14 mouse cellular contexts compared by ENCODE assay signal in the genomic region with DNA sequence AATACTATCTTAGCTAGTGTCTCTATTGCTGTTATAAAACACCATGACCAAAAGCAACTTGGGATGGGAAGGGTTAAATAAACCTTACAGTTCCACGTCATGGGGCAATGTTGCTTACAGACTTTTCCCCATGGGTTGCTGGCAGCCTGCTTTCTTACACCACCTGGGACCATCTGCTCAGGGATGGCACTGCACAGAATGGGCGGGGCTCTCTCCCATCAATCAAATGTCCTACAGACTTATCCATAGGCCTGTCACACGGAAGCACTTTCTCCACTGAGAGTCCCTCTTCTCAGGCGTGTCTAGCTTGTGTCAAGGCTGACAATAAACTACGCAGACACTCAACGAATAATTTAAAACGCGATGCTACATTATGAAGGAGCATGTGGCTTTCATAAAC. TPM values are rescaled to one million over a fixed set of nuclear protein-coding genes. Genes with fewer than 3 reads are reported as not detected.
DNase-seq lines count a peak whose midpoint lies in the region; ATAC-seq lines count a peak whose summit lies in the region.
"Had no signal": no experiment of that assay in that cellular context is flagged by ENCODE, and none has a peak within 500 bp of the region (broad histone marks: within the 10 kb centered on the region; RNA-seq: fewer than 3 reads in every experiment).

No protein-coding gene starts in this region.

- H3K4me1 ChIP-seq in midbrain, embryonic 11.5 days (ENCODE audit: control insufficient read depth, insufficient read depth, low read length) = peaks cover 45% of the 10 kb centered on the region
- peaks cover 34% of the 10 kb centered on the region for H3K4me1 ChIP-seq in midbrain, embryonic 15.5 days
- H3K4me1 ChIP-seq in forebrain, embryonic 15.5 days = peaks cover 51% of the 10 kb centered on the region
- H3K4me1 ChIP-seq in neural tube, embryonic 13.5 days (replicated peaks) = peaks cover 65% of the 10 kb centered on the region
- H3K4me1 ChIP-seq: heart, embryonic 15.5 days had no signal

- no peak overlapping the region for H3K4me2 ChIP-seq in midbrain, embryonic 11.5 days
- no peak overlapping the region for H3K4me2 ChIP-seq in midbrain, embryonic 15.5 days
- H3K4me2 ChIP-seq in forebrain, embryonic 15.5 days (replicated peaks) = no peak overlapping the region
- H3K4me2 ChIP-seq in neural tube, embryonic 13.5 days = no peak overlapping the region
- H3K4me2 ChIP-seq: heart, embryonic 15.5 days; limb, embryonic 12.5 days had no signal

- H3K36me3 ChIP-seq in midbrain, embryonic 11.5 days (ENCODE audit: control insufficient read depth, insufficient read depth, low read length) = peaks cover 16% of the 10 kb centered on the region
- no peaks in the 10 kb centered on the region for H3K36me3 ChIP-seq in midbrain, embryonic 15.5 days (replicated peaks)
- H3K36me3 ChIP-seq in forebrain, embryonic 15.5 days = peaks cover 4% of the 10 kb centered on the region; the same call in 1 of the 2 replicates
- peaks cover 20% of the 10 kb centered on the region for H3K36me3 ChIP-seq in neural tube, embryonic 13.5 days
- H3K36me3 ChIP-seq: heart, embryonic 15.5 days had no signal

- H3K9me3 ChIP-seq in midbrain, embryonic 11.5 days (ENCODE audit: control insufficient read depth, low read length) = no peaks in the 10 kb centered on the region
- H3K9me3 ChIP-seq in midbrain, embryonic 15.5 days = no peaks in the 10 kb centered on the region
- no peaks in the 10 kb centered on the region for H3K9me3 ChIP-seq in forebrain, embryonic 15.5 days
- H3K9me3 ChIP-seq in neural tube, embryonic 13.5 days = no peaks in the 10 kb centered on the region
- H3K9me3 ChIP-seq: heart, embryonic 15.5 days; limb, embryonic 12.5 days had no signal

- no peak overlapping the region for H3K4me3 ChIP-seq in midbrain, embryonic 11.5 days (ENCODE audit: low read depth, low read length)
- H3K4me3 ChIP-seq in midbrain, embryonic 15.5 days = no peak overlapping the region
- no peak overlapping the region for H3K4me3 ChIP-seq in forebrain, embryonic 15.5 days
- no peak overlapping the region for H3K4me3 ChIP-seq in neural tube, embryonic 13.5 days
- H3K4me3 ChIP-seq: heart, embryonic 15.5 days; limb, embryonic 12.5 days had no signal

- 0 out of 2 replicates have a peak, but pooled peaks have one; percentile 22 for ATAC-seq in midbrain, embryonic 11.5 days (ENCODE audit: low FRiP score)
- ATAC-seq in midbrain, embryonic 15.5 days (replicated peaks) = no peak; the same call in 1 of the 2 replicates
- ATAC-seq in forebrain, embryonic 15.5 days (replicated peaks) = peak; percentile 84
- peak; percentile 69; the same call in 1 of the 2 replicates for ATAC-seq in neural tube, embryonic 13.5 days (ENCODE audit: low read depth)

- intact Hi-C loops in left cerebral cortex, postnatal 14 days (cut with DNase I) = no loop called here

- no peak overlapping the region for H3K27ac ChIP-seq in midbrain, embryonic 11.5 days (ENCODE audit: low read depth, low read length)
- H3K27ac ChIP-seq in midbrain, embryonic 15.5 days = no peak overlapping the region
- H3K27ac ChIP-seq in forebrain, embryonic 15.5 days (replicated peaks) = peak overlapping the region; percentile 50
- H3K27ac ChIP-seq in neural tube, embryonic 13.5 days (replicated peaks) = peak overlapping the region; percentile 23; the same call in 1 of the 2 replicates
- H3K27ac ChIP-seq: heart, embryonic 15.5 days; limb, embryonic 12.5 days had no signal

- WGBS in midbrain, embryonic 11.5 days = 74% methylated on average over 8 of the region's 8 CpGs
- 46% methylated on average over 8 of the region's 8 CpGs for WGBS in midbrain, embryonic 15.5 days
- WGBS in forebrain, embryonic 15.5 days = 51% methylated on average over 8 of the region's 8 CpGs
- WGBS in neural tube, embryonic 13.5 days = 38% methylated on average over 8 of the region's 8 CpGs

- H3K27me3 ChIP-seq in midbrain, embryonic 11.5 days (ENCODE audit: control insufficient read depth, insufficient read depth, low read length) = no peaks in the 10 kb centered on the region
- H3K27me3 ChIP-seq in midbrain, embryonic 15.5 days (replicated peaks) = no peaks in the 10 kb centered on the region
- no peaks in the 10 kb centered on the region for H3K27me3 ChIP-seq in forebrain, embryonic 15.5 days
- no peaks in the 10 kb centered on the region for H3K27me3 ChIP-seq in neural tube, embryonic 13.5 days
- H3K27me3 ChIP-seq: CH12.LX; heart, embryonic 15.5 days; limb, embryonic 12.5 days had no signal

- DNase-seq in midbrain, embryonic 11.5 days (ENCODE audit: low spot score, missing footprints) = no peak
- peak; percentile 98 for DNase-seq in cerebellum, adult 9-10 months
- no peak for DNase-seq in testis, postnatal 10 days (ENCODE audit: low spot score)
- DNase-seq in left cerebral cortex, postnatal 14 days (ENCODE audit: low spot score in 2 of 2) = no peak
- DNase-seq: gastrocnemius, postnatal 10 days; kidney, adult 11 months; lung, adult 18-20 months; thymus, postnatal 36 days had no signal

- H3K9ac ChIP-seq in midbrain, embryonic 11.5 days (ENCODE audit: low read length) = no peak overlapping the region
- H3K9ac ChIP-seq in midbrain, embryonic 15.5 days = no peak overlapping the region
- no peak overlapping the region for H3K9ac ChIP-seq in forebrain, embryonic 15.5 days (replicated peaks)
- H3K9ac ChIP-seq in neural tube, embryonic 13.5 days = no peak overlapping the region
- H3K9ac ChIP-seq: heart, embryonic 15.5 days; limb, embryonic 12.5 days had no signal

RNA-seq across cellular contexts. Expression of a gene that starts 12.7 kb away (rescaled TPM):
- 43.5 and 47.3 TPM in 2 replicates for polyA plus RNA-seq in midbrain, embryonic 11.5 days (2014; fragmentation: Nextera tagmentation; extraction: Ambion mirVana)
- polyA plus RNA-seq in midbrain, embryonic 15.5 days (2015; fragmentation: Nextera tagmentation; extraction: Ambion mirVana) = 35.5 and 39.0 TPM in 2 replicates
- polyA plus RNA-seq in forebrain, embryonic 15.5 days (2015; fragmentation: Nextera tagmentation; extraction: Ambion mirVana) = 33.5 and 35.5 TPM in 2 replicates
- polyA plus RNA-seq in neural tube, embryonic 13.5 days (2015; fragmentation: Nextera tagmentation; extraction: Ambion mirVana) = 26.4 and 28.0 TPM in 2 replicates
- 10 to 100 TPM; 62.7 to 87.2 TPM for total RNA-seq in left cerebral cortex, postnatal 14 days (2021)
- total RNA-seq: CH12.LX had no signal

Comparison
In these comparisons a context has a peak if more than half of its experiments do, and no peak if none do; other contexts are left out.
1. H3K27ac ChIP-seq: peak in forebrain, embryonic 15.5 days (single experiment) and neural tube, embryonic 13.5 days (single experiment); none in midbrain, embryonic 11.5 days (single experiment) and midbrain, embryonic 15.5 days (single experiment).